Mouse (Mus musculus) ZHBTc4 (cell line): ENCODE measurements around the gene Syde2.
A peak's percentile ranks its signal among the peaks of the same experiment; 100 is the strongest.
"Not testable (repeated sequence)": the region's sequence is repeated elsewhere in the genome, so short reads cannot be mapped to it uniquely, and the experiment has no call there.

Experiments used
- DNase-seq: peaks from one replicate; pipeline ENCODE4 v3.0.0-alpha.2; 2011; ENCODE audit warnings: low read depth, low spot score

The Syde2 gene

DNA sequence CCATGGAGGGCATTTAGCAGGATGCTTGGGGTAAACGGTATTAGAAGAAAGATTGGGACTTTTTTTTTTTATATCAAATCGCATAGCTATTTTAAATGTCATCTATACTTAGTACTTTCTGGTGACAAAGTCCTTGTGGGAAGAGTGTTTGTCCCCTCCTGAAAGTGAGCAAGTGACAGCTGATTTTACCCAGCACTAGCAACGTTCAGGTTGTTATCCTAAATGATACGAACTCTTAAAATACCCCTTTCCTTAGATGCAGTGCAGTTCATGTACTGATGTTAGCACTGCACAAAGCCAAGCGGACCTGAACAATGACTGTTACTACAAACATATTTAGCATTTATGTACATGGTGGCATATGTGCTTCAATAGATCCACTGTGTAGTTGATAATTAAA, 20.9 kb upstream of the Syde2 start:
- no peak for DNase-seq

DNA sequence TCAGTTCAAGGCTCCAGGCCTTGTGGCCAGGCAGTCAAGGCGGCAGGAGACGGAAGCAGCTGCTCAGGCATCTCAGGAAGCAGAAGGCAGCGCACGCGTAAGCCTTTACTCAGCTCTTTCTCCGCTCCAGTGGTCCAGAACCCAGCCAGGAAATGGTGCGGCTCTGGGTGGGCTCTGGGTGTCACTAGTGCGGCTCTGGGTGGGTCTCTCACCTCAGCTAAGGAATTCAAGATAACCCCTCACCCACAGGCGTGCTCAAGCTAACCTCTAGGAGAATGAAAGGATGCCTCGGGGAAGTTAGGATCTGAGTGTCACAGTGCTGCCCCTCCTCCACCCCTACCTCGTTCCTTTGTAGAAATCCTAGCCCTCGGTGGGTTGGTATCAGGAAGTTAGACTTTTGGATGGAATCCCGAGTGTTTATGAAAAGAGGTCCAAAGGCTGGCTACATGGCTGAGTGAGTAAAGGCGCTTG, 18.6 kb upstream of the Syde2 start:
- peak; percentile 69 for DNase-seq

GRCm38 (mm10) chr3:145971501-145971900, 16.2 kb upstream of the Syde2 start:
- DNase-seq, result no peak

DNA sequence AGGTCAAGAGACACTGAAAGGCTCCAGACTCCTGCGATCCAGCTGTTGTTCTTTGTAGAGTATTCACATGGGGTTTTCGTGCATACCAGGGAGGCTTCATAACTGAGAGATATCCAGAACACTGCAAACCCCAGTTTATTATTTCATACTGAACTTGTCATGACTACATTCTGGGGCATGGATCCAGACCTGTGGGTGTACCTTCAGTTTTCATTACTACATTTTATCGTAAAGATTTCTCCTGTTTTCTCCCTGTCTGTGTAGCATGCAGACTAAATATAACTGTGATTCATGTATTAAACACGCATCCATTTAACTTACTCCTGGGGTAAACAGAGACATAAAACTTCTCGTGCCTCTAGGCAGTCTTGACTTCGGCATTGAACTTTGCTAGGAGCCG, 12.7 kb upstream of the Syde2 start:
- no peak for DNase-seq

- no peak for DNase-seq
These were observed 2.2 kb upstream of the Syde2 start for GRCm38 (mm10) chr3:145985333-145985925.

- peak; percentile 61 for DNase-seq
These were observed 1.2 kb upstream of the Syde2 start for GRCm38 (mm10) chr3:145986317-145987001.

DNA sequence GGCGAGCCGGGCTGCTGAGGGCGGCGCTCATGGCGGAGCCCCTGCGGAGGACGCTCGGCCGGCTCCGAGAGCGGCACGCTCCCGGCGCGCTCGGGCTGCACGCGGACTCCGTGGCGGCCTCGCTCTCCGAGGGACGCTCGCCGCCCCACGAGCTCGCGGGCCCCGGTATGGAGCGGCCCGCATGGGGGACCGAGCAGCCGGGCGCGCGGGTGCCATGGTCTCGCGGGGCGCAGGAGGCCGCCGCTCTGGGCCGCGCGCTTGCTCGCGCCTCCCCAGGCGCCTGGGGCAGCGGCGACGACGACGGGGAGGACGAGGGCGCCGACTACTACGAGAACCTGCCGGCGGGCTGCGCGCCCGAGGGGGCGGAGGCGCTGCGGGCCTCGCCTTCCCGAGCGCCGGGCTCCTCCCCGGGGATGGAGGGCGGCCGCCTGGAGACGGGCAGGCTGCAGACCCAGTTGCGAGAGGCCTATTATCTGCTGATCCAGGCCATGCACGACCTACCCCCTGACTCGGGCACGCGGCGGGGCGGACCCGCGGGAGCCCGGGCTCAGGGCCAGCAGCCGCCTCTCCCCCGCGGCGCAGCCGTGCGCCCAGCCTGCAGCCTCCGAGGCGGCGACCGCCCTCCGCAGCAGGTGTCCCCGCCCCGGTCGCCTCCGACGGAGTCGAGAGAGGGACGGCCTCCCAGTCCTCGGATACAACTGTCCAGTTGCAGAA, 457 bp downstream of the Syde2 start:
- DNase-seq, result peak; percentile 79

- DNase-seq, result peak; percentile 31
These were observed 1.3 kb downstream of the Syde2 start for GRCm38 (mm10) chr3:145988684-145989575.

- DNase-seq, result no peak
These were observed 2.0 kb downstream of the Syde2 start for GRCm38 (mm10) chr3:145989576-145990081.

GRCm38 (mm10) chr3:145991130-145991529, 3.5 kb downstream of the Syde2 start:
- DNase-seq, result peak; percentile 51

DNA sequence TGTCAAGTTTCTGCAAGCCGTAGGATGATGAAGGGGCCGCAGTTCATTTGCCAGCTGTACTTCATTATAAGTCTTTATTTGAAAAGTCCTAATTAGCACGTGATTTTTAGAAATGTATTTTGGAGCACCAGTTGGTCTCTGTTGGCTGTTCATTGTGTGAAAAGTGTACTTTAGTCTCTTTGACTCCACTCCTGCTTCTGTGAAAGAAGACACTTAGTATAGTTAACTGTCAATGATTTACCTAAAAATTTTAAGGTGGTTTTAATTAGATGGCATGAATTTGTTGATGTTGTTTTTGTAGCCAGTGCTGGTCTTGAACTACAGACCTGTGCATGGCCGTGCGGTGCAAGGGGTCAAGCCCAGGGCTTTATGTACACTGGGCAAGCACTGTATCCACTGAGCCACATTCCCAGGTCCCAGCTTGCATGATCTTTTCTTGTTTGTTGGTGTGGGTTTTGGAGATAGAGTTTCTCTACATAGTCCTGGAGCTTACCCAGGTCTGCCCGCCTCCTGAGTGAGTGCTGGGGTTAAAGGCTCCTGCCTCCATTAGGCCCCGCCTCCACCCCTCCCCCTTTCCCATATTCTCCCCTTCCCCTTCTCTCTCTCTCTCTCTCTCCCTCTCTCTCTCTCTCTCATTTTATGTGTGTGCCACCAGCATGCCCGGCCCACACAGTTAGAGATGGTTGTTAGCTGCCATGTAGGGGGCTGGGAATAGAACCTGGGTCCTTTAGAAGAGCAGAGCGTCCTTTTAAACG, 4.5 kb downstream of the Syde2 start:
- no peak for DNase-seq

GRCm38 (mm10) chr3:145992796-145993195, 5.1 kb downstream of the Syde2 start:
- DNase-seq, result no peak

DNA sequence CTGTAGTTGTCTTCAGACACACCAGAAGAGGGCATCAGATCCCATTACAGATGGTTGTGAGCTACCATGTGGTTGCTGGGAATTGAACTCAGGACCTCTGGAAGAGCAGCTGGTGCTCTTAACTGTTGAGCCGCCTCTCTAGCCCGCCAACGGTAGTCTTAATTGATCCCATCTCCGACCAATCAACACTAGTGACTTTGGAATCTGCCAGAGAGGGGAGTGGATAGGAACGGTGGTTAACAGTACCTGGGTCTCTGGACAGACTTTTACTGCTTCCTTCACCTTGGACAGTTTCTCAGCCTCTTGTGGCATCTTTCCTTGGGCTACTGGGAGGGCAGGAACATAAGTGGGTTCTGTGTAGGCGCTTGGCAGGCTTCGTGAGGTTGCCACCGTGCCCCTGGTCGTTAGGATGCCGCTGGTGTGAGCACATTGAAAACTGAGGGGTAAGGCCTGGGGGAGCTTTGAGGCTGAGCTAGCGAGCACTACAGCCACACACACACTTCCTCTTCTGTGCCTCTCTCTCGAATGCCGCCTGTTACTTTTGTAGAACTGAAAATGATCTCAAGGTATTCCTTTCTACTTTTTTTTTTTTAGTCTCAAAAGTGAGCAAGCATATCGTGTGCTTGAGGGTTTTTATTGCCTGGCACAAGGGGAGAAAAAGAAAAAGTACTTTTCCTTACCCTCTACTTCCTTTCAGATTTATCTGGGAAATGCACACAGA, 6.0 kb downstream of the Syde2 start:
- DNase-seq, result no peak

GRCm38 (mm10) chr3:145995489-145995888, 7.8 kb downstream of the Syde2 start:
- no peak for DNase-seq

- DNase-seq, result not testable (repeated sequence)
These were observed 8.9 kb downstream of the Syde2 start for GRCm38 (mm10) chr3:145996539-145996938.

DNA sequence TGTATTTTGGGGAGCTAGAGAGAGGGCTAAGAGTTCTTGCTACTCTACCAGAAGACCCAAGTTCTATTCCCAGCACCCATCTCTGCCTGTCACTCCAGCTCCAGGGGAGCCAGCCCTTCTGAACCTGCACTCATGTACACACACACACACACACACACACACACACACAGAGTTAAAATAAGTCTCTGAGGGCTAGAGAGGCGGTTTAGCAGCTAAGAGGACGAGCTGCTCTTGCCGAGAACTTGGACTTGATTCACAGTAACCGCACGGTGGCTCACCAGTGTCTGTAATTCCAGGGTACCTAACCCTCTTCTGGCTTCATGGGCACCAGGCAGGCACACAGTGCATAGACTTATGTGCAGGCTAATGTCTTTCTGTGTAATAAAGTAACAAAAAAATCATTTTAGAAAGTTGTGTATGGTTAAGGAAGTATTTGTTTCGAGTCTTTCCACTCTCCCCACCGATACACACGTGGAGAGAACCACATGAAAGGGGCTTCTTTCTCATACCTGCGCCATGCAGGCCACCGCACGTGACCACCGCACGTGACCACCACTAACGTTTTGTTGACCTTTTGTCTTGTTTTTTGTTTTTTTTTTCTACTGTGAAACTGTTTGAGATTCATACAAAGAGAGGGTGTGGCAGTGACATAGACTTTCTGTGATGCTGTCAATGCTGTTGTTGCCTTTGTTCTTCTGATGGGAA, 16.8 kb downstream of the Syde2 start:
- peak; percentile 37 for DNase-seq

GRCm38 (mm10) chr3:146007872-146008271, 20.2 kb downstream of the Syde2 start:
- no peak for DNase-seq

- peak; percentile 53 for DNase-seq
These were observed 22.4 kb downstream of the Syde2 start for GRCm38 (mm10) chr3:146009859-146010645.

DNA sequence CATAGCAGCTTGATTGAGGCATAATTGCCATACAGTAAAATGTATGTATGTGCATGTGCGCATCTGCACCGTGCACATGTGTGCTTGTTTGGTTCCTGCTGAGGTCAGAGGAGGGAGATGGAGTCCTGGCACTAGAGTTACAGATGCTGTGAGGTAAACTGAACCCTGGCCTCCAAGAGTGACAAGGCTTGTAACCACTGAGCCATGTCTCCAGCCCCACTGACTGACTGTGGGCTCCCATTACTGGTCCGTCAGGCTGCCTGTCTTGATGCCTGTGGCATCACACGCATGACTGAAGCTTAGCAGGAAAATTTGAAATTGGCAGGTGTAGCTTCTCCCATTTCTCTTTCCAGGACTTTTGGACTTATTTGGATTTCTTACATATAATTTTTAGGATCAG, 23.1 kb downstream of the Syde2 start:
- DNase-seq, result no peak
